Mouse (Mus musculus) telencephalon, adult 2 months (tissue): ENCODE data around the gene Lmnb2.
A peak's percentile ranks its signal among the peaks of the same experiment; 100 is the strongest.

ENCODE experiments used
- DNase-seq: peaks from one replicate; pipeline ENCODE4 v3.0.0-alpha.2; 2011; ENCODE audit warnings: low read depth, low spot score

The Lmnb2 gene

DNA sequence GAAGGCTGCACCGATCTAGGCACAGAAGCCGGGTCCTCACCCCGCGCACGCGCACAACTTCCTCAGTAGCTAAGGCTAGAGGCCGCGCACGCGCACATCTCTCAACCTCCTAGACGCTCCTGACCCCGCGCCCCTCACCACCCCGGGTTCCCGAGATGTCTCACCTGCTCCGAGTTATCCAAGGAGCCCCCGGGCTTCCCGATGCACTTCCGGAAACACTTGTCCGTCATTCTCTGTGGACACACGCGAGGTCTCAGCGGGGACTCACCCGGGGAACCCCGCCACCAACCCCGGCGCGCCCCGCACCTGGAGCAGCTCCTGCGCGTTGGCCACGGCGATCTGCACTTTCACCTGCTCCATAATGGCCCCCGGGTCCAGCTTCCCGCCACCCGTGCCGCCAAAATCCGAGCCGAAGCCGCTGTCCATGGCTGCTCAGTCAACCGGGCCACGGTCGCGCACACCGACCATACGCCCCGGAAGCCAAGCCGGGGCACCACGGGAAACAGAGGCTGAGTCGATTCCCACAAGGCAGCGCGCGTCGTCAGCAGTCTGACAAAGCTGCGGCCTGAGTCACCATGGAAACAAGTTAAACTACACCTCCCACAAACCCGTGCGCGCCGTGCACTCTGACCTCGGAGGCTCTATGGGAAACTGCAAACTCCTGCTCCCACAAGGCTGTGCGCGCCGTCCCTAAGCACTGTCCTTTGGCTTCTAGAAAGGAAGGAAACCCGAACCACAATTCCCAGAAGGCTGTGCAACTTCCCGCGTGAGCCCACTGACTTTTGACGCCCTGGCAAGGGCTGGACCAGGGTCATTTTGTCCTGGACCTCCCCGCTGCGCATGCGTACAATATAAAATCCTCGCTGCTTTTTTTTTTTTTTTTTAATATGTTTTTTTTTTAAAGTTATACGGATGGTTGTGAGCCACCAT, 17.5 kb downstream of the Lmnb2 start, which contains the start of gene Timm13:
Gene Timm13, minus strand, starts transcription at position 652 of the 930 bp plus-strand sequence.
- peak; percentile 100 for DNase-seq

DNA sequence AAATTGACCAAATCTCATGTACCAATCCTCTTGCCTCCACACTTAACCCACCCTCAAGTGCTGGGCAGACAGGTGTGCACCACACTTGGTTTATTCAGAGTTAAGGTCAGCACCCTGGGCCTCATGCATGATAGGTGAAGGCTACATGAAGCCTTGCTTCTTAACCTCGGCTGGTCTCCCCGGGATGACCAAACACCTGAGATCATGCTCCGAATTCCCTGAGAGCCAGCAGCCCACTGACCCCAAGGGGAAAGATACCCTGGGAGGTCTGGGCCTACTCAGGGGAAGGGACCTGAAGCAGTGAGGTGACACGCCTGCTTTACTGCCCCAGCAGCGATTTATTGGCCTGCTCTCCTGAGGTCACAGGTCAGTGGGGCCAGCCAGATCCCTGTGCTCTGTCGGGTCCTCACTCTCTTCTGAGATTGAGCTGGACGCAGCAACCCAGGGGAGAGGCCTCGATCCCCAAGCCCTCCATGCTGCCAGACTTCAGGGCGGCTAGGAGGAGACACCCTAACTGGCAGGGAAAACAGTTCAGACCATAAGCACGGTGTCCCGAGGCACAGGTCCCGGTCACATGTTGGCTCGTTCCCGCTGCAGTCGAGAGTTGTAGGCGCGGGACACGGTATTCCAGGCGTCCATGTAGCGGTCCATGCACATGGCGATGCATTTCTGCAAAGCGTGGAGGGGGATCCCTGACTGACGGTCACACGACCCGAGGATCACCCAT, 18.3 kb downstream of the Lmnb2 start:
- no peak for DNase-seq

DNA sequence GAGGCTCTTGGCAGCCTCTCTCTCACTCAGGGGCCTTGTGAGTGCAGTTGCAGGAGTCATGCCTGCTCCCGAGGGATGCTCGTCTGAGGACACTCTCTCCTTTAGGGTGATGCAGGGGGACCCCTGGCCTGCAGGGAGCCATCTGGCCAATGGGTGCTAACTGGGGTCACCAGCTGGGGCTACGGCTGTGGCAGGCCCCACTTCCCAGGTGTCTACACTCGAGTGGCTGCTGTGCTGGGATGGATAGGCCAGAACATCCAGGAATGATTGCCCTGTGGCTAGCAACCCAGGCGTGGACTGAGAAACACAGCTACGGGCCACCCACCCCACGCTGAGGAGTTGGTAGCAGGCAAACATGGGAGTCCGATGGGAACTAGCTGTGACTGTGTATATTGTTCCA, 19.0 kb downstream of the Lmnb2 start:
- DNase-seq = no peak

DNA sequence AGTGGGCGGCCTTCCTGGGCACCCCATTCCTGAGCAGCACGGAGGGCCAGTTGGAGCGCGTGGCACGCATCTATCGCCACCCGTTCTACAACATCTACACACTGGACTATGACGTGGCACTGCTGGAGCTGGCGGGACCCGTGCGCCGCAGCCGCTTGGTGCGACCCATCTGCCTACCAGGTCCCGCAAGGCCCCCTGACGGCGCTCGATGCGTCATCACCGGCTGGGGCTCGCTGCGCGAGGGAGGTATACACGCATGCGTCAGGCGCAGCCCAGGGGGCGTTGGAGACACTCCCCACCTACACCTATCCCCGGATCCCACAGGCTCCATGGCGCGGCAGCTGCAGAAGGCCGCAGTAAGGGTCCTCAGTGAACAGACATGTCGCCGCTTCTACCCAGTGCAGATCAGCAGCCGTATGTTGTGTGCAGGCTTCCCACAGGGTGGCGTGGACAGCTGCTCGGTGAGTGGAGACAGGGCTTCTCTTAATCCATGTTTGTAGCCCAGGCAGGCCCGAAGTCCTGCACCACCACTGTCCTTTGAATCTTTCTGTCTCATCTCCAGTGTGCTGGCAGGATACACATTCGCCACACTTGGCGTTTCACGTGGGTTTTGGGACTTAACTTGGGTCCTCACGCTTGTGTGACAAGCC, 20.1 kb downstream of the Lmnb2 start:
- peak; percentile 62 for DNase-seq

DNA sequence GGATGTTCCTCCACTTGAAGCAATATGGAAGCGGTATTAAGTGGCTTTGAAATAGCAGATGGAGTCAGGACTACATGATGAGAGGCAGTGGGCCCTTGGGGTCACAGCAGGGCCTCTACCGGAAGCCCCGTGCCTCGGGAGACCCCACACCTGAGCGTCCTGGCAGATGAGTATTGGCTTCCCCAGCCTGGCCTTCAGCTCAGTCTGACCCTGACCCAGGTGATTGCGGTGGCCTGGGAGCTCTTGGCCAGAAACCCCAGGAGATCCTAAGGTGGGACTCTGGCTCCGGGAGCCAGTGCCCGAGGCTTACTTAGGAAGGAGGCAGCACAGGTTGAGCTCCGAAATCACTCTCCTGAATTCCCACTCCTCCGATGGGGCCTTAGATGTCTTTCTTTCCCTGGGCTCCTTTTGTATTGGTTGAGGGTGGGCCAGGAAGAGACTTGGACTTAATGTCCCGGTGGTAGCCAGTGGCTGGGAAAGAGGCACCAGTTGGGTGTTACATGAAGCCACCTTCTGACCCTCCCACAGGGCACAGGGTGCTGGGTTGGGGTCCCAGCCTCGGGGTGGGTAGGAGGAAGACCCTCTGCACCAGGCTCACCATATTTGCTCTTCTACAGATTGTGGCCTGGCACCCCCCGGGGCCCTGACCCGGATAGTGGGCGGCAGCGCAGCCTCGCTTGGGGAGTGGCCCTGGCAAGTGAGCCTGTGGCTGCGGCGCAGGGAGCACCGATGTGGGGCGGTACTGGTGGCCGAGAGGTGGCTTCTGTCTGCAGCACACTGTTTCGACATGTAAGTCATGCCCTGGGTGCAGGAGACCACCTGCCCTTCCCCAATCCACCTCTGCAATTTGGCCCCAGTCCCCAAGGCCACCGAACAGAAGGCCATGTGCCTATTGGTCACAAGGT, 21.2 kb downstream of the Lmnb2 start:
- DNase-seq = no peak

DNA sequence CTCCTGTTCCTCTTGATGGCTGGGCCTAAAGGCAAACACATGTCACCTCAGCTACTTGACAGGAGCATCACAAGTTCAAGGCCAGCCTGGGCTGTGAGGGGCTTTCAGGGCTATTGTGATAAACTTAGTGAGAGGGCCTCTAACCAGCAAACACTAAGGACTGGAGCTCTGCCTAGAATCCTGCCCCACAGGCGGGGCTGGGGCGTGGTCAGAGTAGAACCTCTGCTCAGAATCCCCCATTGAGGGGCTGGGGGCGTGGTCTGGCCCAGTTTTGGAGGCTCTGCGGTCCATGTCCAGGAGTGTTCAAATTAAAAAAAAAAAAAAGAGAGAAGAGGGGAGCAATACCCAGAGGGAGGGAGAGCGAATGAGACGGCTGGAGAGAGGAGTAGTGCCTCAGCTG, 22.3 kb downstream of the Lmnb2 start:
- DNase-seq = no peak

DNA sequence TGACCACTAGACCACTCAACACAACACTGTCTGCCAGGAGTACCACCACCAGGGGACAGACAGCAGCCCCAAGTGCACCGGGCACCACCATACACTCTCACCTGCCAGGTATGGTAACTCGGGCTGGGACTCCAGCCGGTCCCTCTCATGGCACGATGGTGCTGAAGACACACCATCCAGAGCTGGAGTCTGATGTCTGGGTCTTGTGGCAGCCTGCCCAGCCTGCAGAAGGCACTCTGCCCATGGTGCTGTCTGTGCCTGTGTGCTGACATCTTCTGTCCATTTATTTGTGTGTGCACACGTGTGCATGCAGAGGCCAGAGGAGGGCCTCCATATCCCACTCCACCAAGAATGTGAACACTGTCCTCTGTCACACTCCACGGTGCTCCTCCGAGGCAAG, 22.9 kb downstream of the Lmnb2 start:
- DNase-seq = no peak

DNA sequence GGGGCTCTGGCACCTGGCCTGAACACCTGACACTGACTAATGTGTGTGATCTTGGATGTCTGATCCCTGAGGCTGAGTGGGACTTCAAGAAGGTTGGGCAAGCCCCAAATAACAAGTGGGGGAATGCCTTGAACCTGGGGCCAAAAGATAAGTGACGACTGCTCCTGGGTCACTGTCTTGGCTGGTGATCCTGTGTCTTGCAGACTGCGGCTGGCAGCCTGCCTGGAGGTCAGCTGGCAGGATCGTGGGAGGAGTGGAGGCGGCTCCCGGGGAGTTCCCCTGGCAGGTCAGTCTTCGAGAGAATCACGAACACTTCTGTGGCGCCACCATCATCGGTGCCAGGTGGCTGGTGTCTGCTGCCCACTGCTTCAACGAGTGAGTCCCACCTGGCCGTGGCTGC, 30.9 kb downstream of the Lmnb2 start:
- DNase-seq = no peak

DNA sequence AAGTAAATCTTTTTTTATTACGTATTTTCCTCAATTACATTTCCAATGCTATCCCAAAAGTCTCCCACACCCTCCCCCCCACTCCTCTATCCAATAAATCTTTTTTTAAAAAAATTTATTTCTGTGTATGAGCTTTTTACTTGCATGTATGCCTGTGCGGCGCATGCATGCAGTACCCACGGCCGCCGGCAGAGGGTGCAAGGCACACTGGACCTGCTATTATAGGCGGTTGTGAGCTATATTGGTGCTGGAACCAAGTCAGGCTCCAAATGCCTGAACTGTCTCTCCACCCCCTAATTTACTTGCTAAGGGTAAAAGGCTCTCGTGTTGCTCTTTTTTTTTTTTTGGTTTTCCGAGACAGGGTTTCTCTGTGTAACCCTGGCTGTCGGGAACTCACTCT, 36.7 kb downstream of the Lmnb2 start:
- no peak for DNase-seq

DNA sequence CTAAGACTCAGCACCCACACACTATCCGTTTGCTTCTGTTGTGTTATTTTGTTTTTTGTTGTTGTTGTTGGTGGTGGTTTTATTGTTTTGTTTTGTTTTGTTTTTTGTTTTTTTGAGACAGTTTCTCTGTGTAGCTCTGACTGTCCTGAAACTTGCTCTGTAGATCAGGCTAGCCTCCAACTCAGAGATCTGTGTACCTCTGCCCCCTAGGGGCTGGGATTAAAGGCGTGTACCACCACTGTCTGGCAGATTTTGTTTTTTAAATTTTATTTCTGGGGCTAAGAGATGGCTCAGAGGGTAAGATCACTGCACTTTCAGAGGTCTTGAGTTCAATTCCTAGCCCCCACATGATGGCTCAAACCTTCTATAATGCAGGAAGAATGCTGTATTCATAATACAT, 37.1 kb downstream of the Lmnb2 start:
- no peak for DNase-seq

DNA sequence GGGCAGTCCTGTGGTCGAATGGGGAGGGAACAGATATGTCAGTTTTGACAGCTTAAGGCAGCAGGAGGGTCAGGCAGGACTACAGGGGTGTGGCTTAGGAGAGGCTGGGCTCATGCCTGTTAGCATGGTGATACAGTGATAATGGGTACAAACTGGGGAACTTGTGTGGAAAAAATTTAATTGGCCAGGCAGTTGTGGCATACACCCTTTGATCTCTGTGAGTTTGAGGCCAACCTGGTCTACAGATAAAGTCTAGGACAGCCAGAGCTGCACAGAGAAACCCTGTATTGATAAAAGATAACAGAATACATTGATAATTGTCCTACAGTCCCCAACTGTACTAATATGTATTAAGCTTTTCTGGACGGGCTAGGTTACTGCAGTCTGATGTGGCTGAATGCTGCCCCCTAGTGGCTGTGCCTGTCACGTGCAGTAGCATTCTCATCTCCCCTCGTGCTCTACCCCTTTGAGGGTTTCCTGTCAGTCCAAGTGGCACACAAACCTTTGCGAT, 37.9 kb downstream of the Lmnb2 start:
- peak; percentile 13 for DNase-seq

DNA sequence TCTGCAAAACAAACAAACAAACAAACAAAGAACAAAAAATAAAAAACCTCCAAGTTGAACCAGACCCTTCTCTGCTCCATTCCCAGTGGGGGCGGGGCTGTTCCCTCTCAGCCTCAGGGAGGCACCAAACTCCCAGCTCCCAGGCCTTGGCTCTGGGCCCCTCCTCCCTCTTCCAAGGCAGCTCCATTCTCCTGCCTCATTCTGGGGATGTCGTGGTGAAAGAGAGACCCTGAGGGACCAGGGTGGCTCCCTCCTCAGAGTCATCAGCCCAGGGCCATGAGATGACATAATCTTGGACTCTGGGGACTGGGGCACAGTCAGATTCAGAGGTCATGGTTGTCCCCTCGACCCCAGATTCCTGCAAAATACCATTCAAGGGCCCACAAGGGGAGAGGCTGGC, 41.5 kb downstream of the Lmnb2 start:
- no peak for DNase-seq

DNA sequence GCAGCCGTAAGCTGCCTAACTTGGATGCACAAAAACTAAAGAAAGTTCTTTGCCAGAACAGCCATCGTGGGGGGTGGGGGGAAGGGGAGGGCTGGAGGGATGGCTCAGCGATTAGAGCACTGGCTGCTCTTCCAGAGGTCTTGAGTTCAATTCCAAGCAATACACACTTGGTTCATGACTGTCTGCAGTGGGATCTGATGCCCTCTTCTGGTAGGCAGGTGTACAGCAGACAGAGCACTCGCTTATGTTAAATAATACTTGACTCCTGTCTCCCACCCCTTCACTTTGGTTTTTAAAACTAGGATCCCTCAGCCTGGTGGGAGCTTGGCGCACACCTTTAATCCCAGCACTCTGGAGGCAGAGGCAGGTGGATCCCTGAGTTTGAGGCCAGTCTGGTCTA, 42.0 kb downstream of the Lmnb2 start:
- DNase-seq = no peak

DNA sequence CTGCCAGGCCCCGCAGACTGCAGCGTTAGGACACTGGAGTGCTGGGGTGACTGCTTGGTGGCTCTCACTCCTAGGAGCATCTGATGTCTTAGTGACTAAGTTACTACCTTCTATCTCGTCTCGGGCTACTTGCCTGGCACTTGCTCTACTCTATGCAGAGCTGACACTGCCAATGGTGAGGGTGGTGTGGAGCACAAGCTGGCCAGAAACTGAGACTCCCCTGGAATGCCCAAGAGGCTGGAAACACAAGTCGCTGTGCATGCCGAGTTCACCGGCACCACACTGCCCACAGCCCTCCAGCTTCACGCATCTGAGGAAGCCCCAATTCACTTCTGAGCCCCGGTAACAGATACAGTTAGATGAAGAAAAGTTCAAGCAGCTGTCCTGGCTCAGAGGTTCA, 44.0 kb downstream of the Lmnb2 start:
- no peak for DNase-seq

DNA sequence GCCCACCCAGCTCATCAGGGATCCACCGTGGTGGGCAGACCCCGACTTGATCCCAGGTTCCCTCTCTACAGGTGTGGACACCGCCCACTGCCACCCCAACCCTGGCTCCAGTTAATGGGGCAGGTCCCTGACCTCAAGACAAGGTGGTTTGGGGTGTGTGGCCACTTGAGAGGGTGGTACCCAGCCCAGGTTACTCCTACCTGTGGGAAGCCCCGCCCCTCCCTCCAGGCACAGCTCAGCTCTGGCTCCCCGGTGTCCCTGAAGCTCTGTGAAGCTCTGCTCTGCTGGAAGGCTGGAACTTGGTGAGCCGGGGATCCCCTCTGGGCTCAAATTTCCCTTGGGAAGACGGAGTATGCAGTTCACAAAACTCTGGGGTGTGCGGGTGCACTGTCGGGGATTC, 46.5 kb downstream of the Lmnb2 start, which contains the start of gene Tmprss9:
Gene Tmprss9, plus strand, starts transcription at position 268 of the 400 bp plus-strand sequence.
- no peak for DNase-seq

DNA sequence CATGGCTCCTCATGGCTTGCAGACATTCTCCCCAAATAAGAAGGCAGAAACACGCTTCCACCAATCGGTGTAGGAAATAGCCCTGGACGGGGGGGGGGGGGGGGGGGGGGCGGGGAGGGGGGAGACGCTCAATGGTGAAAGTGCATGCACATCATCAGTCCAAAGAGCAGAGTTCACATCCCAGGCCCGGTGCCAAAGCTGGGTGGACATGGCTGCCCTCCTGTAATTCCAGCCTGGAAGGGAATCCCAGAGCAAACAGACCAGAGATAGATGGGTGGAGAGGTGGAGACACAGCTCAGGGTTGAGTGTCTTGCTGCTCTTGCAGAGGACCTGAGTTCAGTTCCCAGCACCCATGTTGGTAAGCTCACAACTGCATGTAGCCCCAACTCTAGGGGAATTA, 47.1 kb downstream of the Lmnb2 start:
- DNase-seq = no peak

DNA sequence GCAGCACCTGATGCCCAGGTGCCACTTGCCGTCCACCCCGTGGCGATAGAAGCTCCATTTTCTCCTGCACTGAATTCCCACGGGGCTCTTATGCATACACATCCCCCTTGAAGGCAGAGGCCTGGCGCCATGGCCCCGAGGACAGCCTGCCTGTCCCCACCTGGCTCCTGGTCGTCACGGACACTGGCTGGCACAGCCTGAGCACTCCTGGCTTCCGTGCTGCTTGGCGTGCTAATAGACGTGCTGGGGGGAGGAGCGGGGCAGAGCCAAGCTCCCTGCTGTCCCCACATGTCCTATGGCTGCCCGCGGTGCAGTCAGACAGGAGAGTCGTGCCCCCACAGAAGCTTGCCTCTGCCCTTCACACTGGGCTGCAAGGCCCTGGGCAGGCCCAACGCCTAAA, 53.6 kb downstream of the Lmnb2 start:
- DNase-seq = no peak

DNA sequence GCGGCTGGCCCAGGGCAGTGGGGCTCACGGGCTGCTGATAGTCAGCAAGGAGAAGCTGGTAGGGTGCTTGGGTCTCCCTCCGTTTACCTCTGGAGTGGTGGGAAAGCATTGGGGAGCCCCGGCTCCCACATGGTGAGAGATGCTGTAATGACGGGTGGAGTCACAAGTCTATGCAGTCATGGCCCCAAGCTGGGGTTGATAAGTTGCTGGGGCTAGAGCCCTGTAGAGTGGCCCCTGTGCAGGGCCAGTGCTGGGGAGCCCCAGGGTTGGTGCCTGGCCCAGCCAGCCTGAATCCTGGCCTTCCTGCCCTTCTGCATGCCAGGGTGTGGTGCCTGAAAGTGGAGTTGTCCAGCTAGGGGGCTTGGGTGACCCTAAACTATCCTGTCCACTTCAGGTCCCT, 55.7 kb downstream of the Lmnb2 start:
- DNase-seq = no peak

DNA sequence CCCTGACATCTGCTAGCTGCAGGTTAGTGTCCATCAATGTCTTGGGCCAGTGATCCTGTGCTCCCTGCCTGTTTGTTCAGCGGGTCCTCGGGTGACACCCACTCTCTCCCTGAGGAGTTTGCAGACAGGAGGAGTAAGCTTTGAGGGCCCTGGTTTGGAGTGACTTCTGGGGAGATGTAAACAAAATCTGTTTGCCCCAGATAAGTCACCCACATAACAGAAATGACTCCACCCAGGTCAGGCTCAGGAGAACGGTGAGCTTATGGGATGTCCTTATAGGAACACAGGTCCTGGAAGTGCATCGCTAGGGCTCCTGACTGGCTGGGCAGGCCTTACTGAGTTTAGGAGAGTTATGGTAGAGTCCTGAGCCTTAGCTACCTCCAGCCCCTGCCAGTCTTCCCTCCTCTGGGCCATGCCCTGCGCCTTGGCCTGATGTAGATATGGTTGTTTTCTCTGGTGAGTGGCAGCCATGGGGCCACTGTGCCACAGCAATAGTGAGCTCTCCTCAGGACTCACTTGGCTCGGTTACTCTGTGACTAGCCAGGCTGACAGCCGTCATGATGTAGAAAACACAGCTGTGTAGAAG, 59.6 kb downstream of the Lmnb2 start:
- DNase-seq = no peak

DNA sequence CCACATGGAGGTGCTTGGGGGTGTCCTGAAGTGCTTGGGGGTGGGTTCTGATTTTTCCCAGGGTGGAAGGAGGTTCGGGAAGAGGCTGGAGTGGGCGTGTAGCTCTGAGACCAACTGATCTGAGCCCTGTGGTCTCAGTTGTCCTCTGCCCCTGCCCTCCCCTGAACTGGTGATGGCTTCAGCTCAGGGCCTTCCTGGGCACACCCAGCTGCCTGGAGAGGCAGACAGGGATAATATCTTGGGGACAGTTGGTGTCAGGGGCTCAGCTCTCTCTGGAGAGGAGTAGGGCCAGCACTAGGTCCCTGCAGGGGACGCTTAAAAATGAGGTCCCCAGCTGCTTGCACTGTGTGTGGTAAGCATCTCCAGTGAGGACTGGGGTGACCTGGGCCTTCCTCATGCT, 60.2 kb downstream of the Lmnb2 start:
- no peak for DNase-seq

DNA sequence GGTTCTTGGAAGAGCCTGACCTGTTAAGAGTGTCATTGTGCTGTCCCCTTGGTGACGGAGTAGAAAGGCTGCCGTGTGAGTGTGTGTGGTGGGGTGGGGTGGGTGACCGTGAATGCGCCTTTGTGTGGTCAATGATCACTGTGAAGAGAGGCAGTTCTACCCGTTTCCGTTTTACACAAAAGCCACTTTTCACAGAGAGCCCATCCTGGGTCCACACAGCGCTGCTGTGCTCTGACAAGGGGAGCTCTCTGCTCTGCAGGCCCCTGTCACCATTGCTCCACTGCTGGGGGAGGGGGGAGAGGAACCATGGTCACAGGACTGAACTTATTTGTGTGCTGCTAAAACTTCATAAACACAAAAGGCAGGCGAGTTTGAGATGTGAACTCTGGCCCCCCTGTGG, 60.7 kb downstream of the Lmnb2 start:
- peak; percentile 55 for DNase-seq
